17 mouse cellular contexts compared by ENCODE assay signal in genomic region chr6:87072759-87073158, GRCm38 (mm10). TPM values are rescaled to one million over a fixed set of nuclear protein-coding genes. Genes with fewer than 3 reads are reported as not detected.
"Had no signal": no experiment of that assay in that cellular context is flagged by ENCODE, and none has a peak within 500 bp of the region (broad histone marks: within the 10 kb centered on the region; RNA-seq: fewer than 3 reads in every experiment).

No protein-coding gene starts in this region.

- H3K4me1 ChIP-seq: midbrain, embryonic 13.5 days; midbrain, embryonic 15.5 days; neural tube, embryonic 12.5 days had no signal

- DNase-seq: lung, adult 2 months; lung, postnatal 14 days; lung, postnatal 36 days; right cerebral cortex, postnatal 14 days; thymus, adult 18-20 months; thymus, postnatal 14 days; thymus, postnatal 36 days had no signal

- H3K4me2 ChIP-seq: lung, embryonic 15.5 days; midbrain, embryonic 11.5 days; midbrain, embryonic 13.5 days; midbrain, embryonic 15.5 days; neural tube, embryonic 12.5 days had no signal

- H3K9ac ChIP-seq: lung, embryonic 15.5 days; midbrain, embryonic 13.5 days; midbrain, embryonic 15.5 days; neural tube, embryonic 12.5 days had no signal

- H3K27me3 ChIP-seq: lung, embryonic 15.5 days; megakaryocyte, embryonic 14.5 days; midbrain, embryonic 13.5 days; midbrain, embryonic 15.5 days; neural tube, embryonic 12.5 days had no signal

- H3K27ac ChIP-seq: lung, embryonic 15.5 days; macrophage; midbrain, embryonic 13.5 days; midbrain, embryonic 15.5 days; neural tube, embryonic 12.5 days had no signal

- H3K4me3 ChIP-seq: lung, embryonic 15.5 days; megakaryocyte, embryonic 14.5 days; midbrain, embryonic 13.5 days; midbrain, embryonic 15.5 days; neural tube, embryonic 12.5 days had no signal

- ATAC-seq: lung, postnatal 0 days; midbrain, embryonic 13.5 days; midbrain, embryonic 15.5 days had no signal

- H3K9me3 ChIP-seq: lung, embryonic 15.5 days; megakaryocyte, embryonic 14.5 days; midbrain, embryonic 13.5 days; midbrain, embryonic 15.5 days; neural tube, embryonic 12.5 days had no signal

RNA-seq across cellular contexts. Expression of gene D6Ertd527e, which starts 31.8 kb away (rescaled TPM):
- total RNA-seq: megakaryocyte progenitor cell, adult 5-6 weeks had no signal
- polyA plus RNA-seq: midbrain, embryonic 15.5 days; neural tube, embryonic 14.5 days had no signal
